Mouse (Mus musculus) lung, postnatal 0 days (tissue): ENCODE measurements around the gene Ube2s. TPM values are rescaled to one million over a fixed set of nuclear protein-coding genes. Genes with fewer than 3 reads are reported as not detected.
"Not testable (repeated sequence)": the region's sequence is repeated elsewhere in the genome, so short reads cannot be mapped to it uniquely, and the experiment has no call there.

ENCODE experiments used
- ATAC-seq: fragments of 200-750 bp; cut with Nextera tagmentation; 2 replicates; pipeline ENCODE4 v1.8.0; 2017; ENCODE audit warnings: moderate library complexity
- DNase-seq: peaks from one replicate; pipeline ENCODE4 v3.0.0-alpha.2; 2016; ENCODE audit warnings: low spot score
- H3K27ac ChIP-seq: fragments of 300-500 bp; sonication (generic); 2 replicates; pipeline ENCODE4 v1.5.1; 2014; ENCODE audit warnings: antibody characterized with exemption, mild to moderate bottlenecking, low read length, mixed read lengths
- H3K27me3 ChIP-seq: fragments of 300-500 bp; sonication (generic); replicated peaks from 2 replicates; pipeline ENCODE4 v1.6.1; 2014; ENCODE audit warnings: low read length, mixed read lengths; ENCODE audit not compliant: insufficient read depth
- H3K36me3 ChIP-seq: fragments of 300-500 bp; sonication (generic); 2 replicates; pipeline ENCODE4 v1.6.1; 2014; ENCODE audit warnings: low read length, mixed read lengths; ENCODE audit not compliant: insufficient read depth
- H3K4me1 ChIP-seq: fragments of 300-500 bp; sonication (generic); 2 replicates; pipeline ENCODE4 v1.6.1; 2014; ENCODE audit warnings: antibody characterized with exemption, low read depth, low read length, mixed read lengths; ENCODE audit not compliant: insufficient read depth
- H3K4me2 ChIP-seq: fragments of 300-500 bp; sonication (generic); replicated peaks from 2 replicates; pipeline ENCODE4 v1.6.1; 2014; ENCODE audit warnings: low read depth, mild to moderate bottlenecking, low read length, moderate library complexity, mixed read lengths
- H3K4me3 ChIP-seq: fragments of 300-500 bp; sonication (generic); 2 replicates; pipeline ENCODE4 v1.5.1; 2014; ENCODE audit warnings: low read depth, low read length
- H3K9ac ChIP-seq: fragments of 300-500 bp; sonication (generic); replicated peaks from 2 replicates; pipeline ENCODE4 v1.6.1; 2014; ENCODE audit warnings: low read depth, mild to moderate bottlenecking
- H3K9me3 ChIP-seq: fragments of 300-500 bp; sonication (generic); 2 replicates; pipeline ENCODE4 v1.6.1; 2016; ENCODE audit warnings: low read length, mixed read lengths
- CTCF ChIP-seq: IDR thresholded peaks from 2 replicates; pipeline ENCODE4 v1.5.1; 2016; ENCODE audit warnings: antibody characterized with exemption, mild to moderate bottlenecking
- EP300 ChIP-seq: IDR thresholded peaks from 2 replicates; pipeline ENCODE4 v1.6.1; 2016; ENCODE audit warnings: antibody characterized with exemption, mild to moderate bottlenecking, control low read depth
- WGBS: fragments of 180-500 bp; shearing (Covaris S2); extraction: QIAGEN DNeasy Blood & Tissue Kit; methylation state at CpG from one replicate; pipeline ENCODE4 v1.1.7; 2014; 5-methylcytosine and 5-hydroxymethylcytosine counted together
- polyA plus RNA-seq: library from polyadenylated mRNA; unstranded; fragments of >200 nt; fragmentation: Nextera tagmentation; extraction: Ambion mirVana; gene quantifications from 2 replicates; pipeline ENCODE4 v1.2.1, GENCODE M21; 2015

Ube2s gene
- polyA plus RNA-seq, 1 experiment from 2014 or later: 162 TPM

DNA sequence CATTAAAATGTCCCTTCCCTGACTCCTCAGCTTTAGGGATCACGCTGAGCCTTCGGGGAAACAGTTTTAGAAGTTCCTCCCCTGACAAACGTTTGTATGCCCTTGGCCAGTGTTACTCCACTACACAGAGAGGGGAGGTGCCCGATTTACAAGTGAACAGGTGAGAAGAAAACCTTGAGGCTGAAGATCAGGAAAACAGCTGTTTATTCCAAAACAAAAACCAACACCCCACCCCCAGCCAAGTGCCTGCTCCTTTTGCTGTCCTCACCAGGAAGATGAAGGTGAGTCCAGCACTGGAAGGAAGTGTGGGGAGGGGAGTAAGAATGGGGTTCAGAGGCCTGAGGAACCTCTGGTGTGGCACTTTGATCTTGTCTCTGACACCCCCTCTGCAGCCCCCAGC lies 13.0 kb upstream of the Ube2s start:
- ATAC-seq (no peak), DNase-seq (no peak)
- Histone ChIP-seq H3K9ac (no peak overlapping the region), H3K36me3 (no peaks in the 10 kb centered on the region), H3K4me2 (no peak overlapping the region), H3K9me3 (no peaks in the 10 kb centered on the region), H3K27ac (no peak overlapping the region), H3K4me3 (no peak overlapping the region), H3K27me3 (no peaks in the 10 kb centered on the region), H3K4me1 (no peaks in the 10 kb centered on the region)
- no peak for TF ChIP-seq CTCF
- TF ChIP-seq EP300: no peak
- WGBS: 39% methylated on average over 4 of the region's 4 CpGs

- Histone ChIP-seq H3K4me1 (0 out of 2 replicates have a peak, but pooled peaks cover 5% of the 10 kb centered on the region), H3K4me2 (no peak overlapping the region), H3K9me3 (no peaks in the 10 kb centered on the region), H3K36me3 (no peaks in the 10 kb centered on the region), H3K4me3 (no peak overlapping the region), H3K27ac (peak overlapping the region; percentile 80), H3K27me3 (no peaks in the 10 kb centered on the region), H3K9ac (no peak overlapping the region)
- 34% methylated on average over 6 of the region's 6 CpGs for WGBS
- peak; percentile 69 for DNase-seq
- peak; percentile 86 for ATAC-seq
- TF ChIP-seq CTCF (no peak), EP300 (peak; percentile 57)
These were observed 9.9 kb upstream of the Ube2s start for GRCm38 (mm10) chr7:4822162-4822907.

- DNase-seq (no peak), ATAC-seq (no peak)
- Histone ChIP-seq H3K4me2 (no peak overlapping the region), H3K4me3 (no peak overlapping the region), H3K27me3 (no peaks in the 10 kb centered on the region), H3K4me1 (0 out of 2 replicates have a peak, but pooled peaks cover 5% of the 10 kb centered on the region), H3K36me3 (no peaks in the 10 kb centered on the region), H3K9me3 (no peaks in the 10 kb centered on the region), H3K9ac (no peak overlapping the region), H3K27ac (peak overlapping the region; percentile 80)
- TF ChIP-seq CTCF: no peak
- WGBS: 50% methylated on average over 4 of the region's 4 CpGs
These were observed 9.3 kb upstream of the Ube2s start for GRCm38 (mm10) chr7:4821690-4822089.

- H3K4me3 ChIP-seq, H3K4me1 ChIP-seq, H3K27me3 ChIP-seq, ATAC-seq, DNase-seq, H3K4me2 ChIP-seq, H3K9me3 ChIP-seq, H3K27ac ChIP-seq, H3K9ac ChIP-seq, H3K36me3 ChIP-seq: not testable (repeated sequence)
- WGBS: 89% methylated on average over 7 of the region's 7 CpGs
These were observed 8.5 kb upstream of the Ube2s start for GRCm38 (mm10) chr7:4820925-4821324.

- peak overlapping the region; percentile 35; the same call in 1 of the 2 replicates for H3K27ac ChIP-seq
- ATAC-seq: no peak; the same call in 1 of the 2 replicates
- no peaks in the 10 kb centered on the region for H3K27me3 ChIP-seq
- no peak overlapping the region for H3K4me3 ChIP-seq
- no peaks in the 10 kb centered on the region for H3K36me3 ChIP-seq
- no peak overlapping the region for H3K9ac ChIP-seq
- peak; percentile 78 for DNase-seq
- H3K9me3 ChIP-seq: no peaks in the 10 kb centered on the region
- TF ChIP-seq EP300 (peak; percentile 84), CTCF (no peak)
- H3K4me2 ChIP-seq: no peak overlapping the region
- peaks cover 5% of the 10 kb centered on the region; the same call in 1 of the 2 replicates for H3K4me1 ChIP-seq
These were observed 4.2 kb upstream of the Ube2s start for GRCm38 (mm10) chr7:4816559-4816958.

- H3K27ac ChIP-seq: peak overlapping the region; percentile 95
- no peaks in the 10 kb centered on the region for H3K9me3 ChIP-seq
- H3K9ac ChIP-seq: no peak overlapping the region
- no peak for DNase-seq
- peak overlapping the region; percentile 55 for H3K4me2 ChIP-seq
- H3K27me3 ChIP-seq: no peaks in the 10 kb centered on the region
- WGBS: 21% methylated on average over 8 of the region's 8 CpGs
- no peak for ATAC-seq
- TF ChIP-seq CTCF (no peak), EP300 (no peak)
- H3K36me3 ChIP-seq: no peaks in the 10 kb centered on the region
- peaks cover 5% of the 10 kb centered on the region; the same call in 1 of the 2 replicates for H3K4me1 ChIP-seq
- peak overlapping the region; percentile 97 for H3K4me3 ChIP-seq
These were observed 858 bp upstream of the Ube2s start for GRCm38 (mm10) chr7:4813105-4813791.
